12 mouse cellular contexts compared by ENCODE assay signal in the genomic region with DNA sequence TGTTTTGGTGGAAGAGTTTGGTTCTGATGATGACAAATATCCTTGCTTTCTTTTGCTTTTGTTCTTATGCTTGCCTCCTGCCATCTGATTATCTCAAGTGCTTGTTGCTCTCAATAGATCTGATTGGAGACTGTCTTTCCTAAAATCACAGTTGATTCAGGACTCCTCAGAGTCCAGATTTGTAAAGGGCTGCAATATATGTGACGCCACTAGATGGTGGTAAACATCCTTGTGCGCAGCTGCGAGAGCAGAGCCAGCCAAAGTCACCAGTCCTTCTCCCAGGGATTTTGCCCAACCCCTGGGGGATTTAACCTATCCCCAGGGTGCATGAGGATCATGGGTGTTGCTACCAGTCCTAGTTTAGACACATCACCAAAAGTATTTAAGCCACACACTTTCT. TPM values are rescaled to one million over a fixed set of nuclear protein-coding genes. Genes with fewer than 3 reads are reported as not detected.
DNase-seq lines count a peak whose midpoint lies in the region; ATAC-seq and TF ChIP-seq lines count a peak whose summit lies in the region.
"Had no signal": no experiment of that assay in that cellular context is flagged by ENCODE, and none has a peak within 500 bp of the region (broad histone marks: within the 10 kb centered on the region; RNA-seq: fewer than 3 reads in every experiment).

No protein-coding gene starts in this region.

- H3K9me3 ChIP-seq in forebrain, postnatal 0 days (ENCODE audit: low read length): no peaks in the 10 kb centered on the region
- peaks cover 4% of the 10 kb centered on the region; the same call in 1 of the 2 replicates for H3K9me3 ChIP-seq in forebrain, embryonic 12.5 days
- H3K9me3 ChIP-seq in kidney, postnatal 0 days (replicated peaks; ENCODE audit: low read length): no peaks in the 10 kb centered on the region

- peak; percentile 53 for TF ChIP-seq CTCF in forebrain, postnatal 0 days (IDR thresholded peaks at IDR 0.05; ENCODE audit: low read depth)
- peak; percentile 75 for TF ChIP-seq CTCF in kidney, postnatal 0 days (IDR thresholded peaks at IDR 0.05; ENCODE audit: low read depth)

- no peak overlapping the region for H3K27ac ChIP-seq in forebrain, postnatal 0 days (ENCODE audit: low read depth, low read length)
- no peak overlapping the region for H3K27ac ChIP-seq in forebrain, embryonic 12.5 days
- no peak overlapping the region for H3K27ac ChIP-seq in kidney, postnatal 0 days
- H3K27ac ChIP-seq: forebrain, embryonic 10.5 days; limb, embryonic 13.5 days had no signal

- no peaks in the 10 kb centered on the region for H3K27me3 ChIP-seq in forebrain, postnatal 0 days (ENCODE audit: insufficient read depth, low read length)
- H3K27me3 ChIP-seq in forebrain, embryonic 12.5 days: no peaks in the 10 kb centered on the region
- H3K27me3 ChIP-seq in kidney, postnatal 0 days (ENCODE audit: insufficient read depth, low read length): no peaks in the 10 kb centered on the region
- H3K27me3 ChIP-seq: limb, embryonic 13.5 days had no signal

- no peak overlapping the region for H3K4me3 ChIP-seq in forebrain, postnatal 0 days (ENCODE audit: low read depth, low read length)
- H3K4me3 ChIP-seq in forebrain, embryonic 12.5 days (replicated peaks): no peak overlapping the region
- no peak overlapping the region for H3K4me3 ChIP-seq in kidney, postnatal 0 days (replicated peaks; ENCODE audit: low read depth, low read length)
- H3K4me3 ChIP-seq: forebrain, embryonic 10.5 days; limb, embryonic 13.5 days had no signal

- no peaks in the 10 kb centered on the region for H3K4me1 ChIP-seq in forebrain, postnatal 0 days (ENCODE audit: insufficient read depth)
- no peaks in the 10 kb centered on the region for H3K4me1 ChIP-seq in forebrain, embryonic 12.5 days
- no peaks in the 10 kb centered on the region for H3K4me1 ChIP-seq in kidney, postnatal 0 days (replicated peaks; ENCODE audit: insufficient read depth, low read length)
- H3K4me1 ChIP-seq: forebrain, embryonic 10.5 days; limb, embryonic 13.5 days had no signal

- no peak overlapping the region for H3K4me2 ChIP-seq in forebrain, postnatal 0 days (ENCODE audit: low read depth)
- no peak overlapping the region for H3K4me2 ChIP-seq in forebrain, embryonic 12.5 days
- H3K4me2 ChIP-seq in kidney, postnatal 0 days (ENCODE audit: low read length): no peak overlapping the region
- H3K4me2 ChIP-seq: limb, embryonic 13.5 days had no signal

- peak; percentile 1 for DNase-seq in forebrain, postnatal 0 days
- peak; percentile 5 to 17 for DNase-seq in left cerebral cortex, postnatal 14 days (ENCODE audit: low spot score in 2 of 2)
- DNase-seq in left cerebral cortex, postnatal 36 days (ENCODE audit: low spot score in 2 of 2): no peak
- DNase-seq in NIH3T3 (ENCODE audit: low read depth): peak; percentile 12
- peak; percentile 36 for DNase-seq in kidney, postnatal 0 days (ENCODE audit: low spot score)
- DNase-seq in ovary, postnatal 14 days (ENCODE audit: low spot score): no peak
- no peak for DNase-seq in cerebellum, postnatal 25 days

- no peak overlapping the region for H3K9ac ChIP-seq in forebrain, postnatal 0 days
- no peak overlapping the region for H3K9ac ChIP-seq in forebrain, embryonic 12.5 days
- no peak overlapping the region for H3K9ac ChIP-seq in kidney, postnatal 0 days (ENCODE audit: low read depth, low read length)
- H3K9ac ChIP-seq: limb, embryonic 13.5 days had no signal

- intact Hi-C loops in left cerebral cortex, postnatal 14 days (cut with DNase I): no loop called here
- intact Hi-C loops in left cerebral cortex, postnatal 36 days (cut with DNase I): no loop called here

- no peaks in the 10 kb centered on the region for H3K36me3 ChIP-seq in forebrain, postnatal 0 days (ENCODE audit: insufficient read depth)
- H3K36me3 ChIP-seq in forebrain, embryonic 12.5 days (replicated peaks): no peaks in the 10 kb centered on the region
- H3K36me3 ChIP-seq in kidney, postnatal 0 days (ENCODE audit: insufficient read depth, low read length): no peaks in the 10 kb centered on the region
- H3K36me3 ChIP-seq: forebrain, embryonic 10.5 days; limb, embryonic 13.5 days had no signal

- WGBS in forebrain, postnatal 0 days: 12% methylated on average over 3 of the region's 3 CpGs
- 13% methylated on average over 3 of the region's 3 CpGs for WGBS in forebrain, embryonic 12.5 days
- WGBS in kidney, postnatal 0 days: 14% methylated on average over 3 of the region's 3 CpGs

- ATAC-seq in forebrain, postnatal 0 days: no peak
- no peak for ATAC-seq in forebrain, embryonic 12.5 days (ENCODE audit: low FRiP score)
- ATAC-seq in kidney, postnatal 0 days (replicated peaks; ENCODE audit: low FRiP score, low read depth): no peak; the same call in 1 of the 2 replicates

RNA-seq across cellular contexts. Expression of gene Defb3, which starts 38.7 kb away (rescaled TPM):
- not detected in 2 replicates for total RNA-seq in forebrain, postnatal 0 days (2014; rRNA removed)
- polyA plus RNA-seq in forebrain, postnatal 0 days (2015; fragmentation: Nextera tagmentation; extraction: Ambion mirVana): not detected in 2 replicates
- polyA plus RNA-seq in forebrain, embryonic 12.5 days (2016; fragmentation: Nextera tagmentation; extraction: Ambion mirVana): not detected in 2 replicates
- not detected for total RNA-seq in left cerebral cortex, postnatal 14 days (2021)
- total RNA-seq in left cerebral cortex, postnatal 36 days (2021): not detected
- polyA plus RNA-seq in kidney, postnatal 0 days (2015; fragmentation: Nextera tagmentation; extraction: Ambion mirVana): not detected in 2 replicates
- total RNA-seq: heart, postnatal 10 days had no signal
- polyA plus RNA-seq: forebrain, embryonic 10.5 days; limb, embryonic 13.5 days; spleen, adult 2 months had no signal

Comparison
In these comparisons a context has a peak if more than half of its experiments do, and no peak if none do; other contexts are left out.
1. DNase-seq: peak in forebrain, postnatal 0 days (single experiment), left cerebral cortex, postnatal 14 days (2 of 2), NIH3T3 (single experiment) and kidney, postnatal 0 days (single experiment); none in left cerebral cortex, postnatal 36 days (0 of 2), ovary, postnatal 14 days (single experiment) and cerebellum, postnatal 25 days (0 of 2).